Mouse (Mus musculus): ENCODE data around the gene Mt4.

DNA sequence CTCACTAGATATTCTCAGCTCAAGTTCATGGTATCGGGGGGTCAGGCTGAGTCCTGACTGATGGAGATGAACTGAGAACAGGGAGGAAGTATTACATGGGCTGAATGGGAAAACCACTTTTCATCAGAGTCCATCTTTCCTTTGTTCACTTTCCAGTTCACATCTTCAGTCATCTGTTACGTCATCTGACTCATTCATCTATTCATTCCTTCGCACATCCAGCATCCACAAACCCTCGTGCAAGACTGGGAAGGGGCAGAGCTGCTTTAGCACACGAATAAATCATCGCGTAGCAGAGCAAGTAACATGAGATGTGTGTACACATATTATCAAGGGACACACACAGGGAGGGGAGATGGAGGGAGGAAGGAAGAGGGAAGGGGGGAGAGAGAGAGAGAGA, 805 bp upstream of the Mt4 start:
- TF ChIP-seq GATA1 (IDR thresholded peaks at IDR 0.05; ENCODE audit: low read length) (no peak), TAL1 (IDR thresholded peaks at IDR 0.05; ENCODE audit: low read length) (no peak)
